Mouse (Mus musculus) intestine, embryonic 14.5 days (tissue): ENCODE measurements around the gene 6430531B16Rik. TPM values are rescaled to one million over a fixed set of nuclear protein-coding genes. Genes with fewer than 3 reads are reported as not detected.

ENCODE experiments used
- ATAC-seq: fragments of 200-750 bp; cut with Nextera tagmentation; replicated peaks from 2 replicates; pipeline ENCODE4 v1.8.0; 2017; ENCODE audit warnings: low read depth, moderate number of reproducible peaks, moderate TSS enrichment, moderate library complexity; ENCODE audit not compliant: low FRiP score, low TSS enrichment
- DNase-seq: peaks from one replicate; pipeline ENCODE4 v3.0.0-alpha.2; 2018; ENCODE audit warnings: low spot score
- H3K27ac ChIP-seq: fragments of 300-500 bp; sonication (generic); 2 replicates; pipeline ENCODE4 v1.5.1; 2014; ENCODE audit warnings: low read depth, mild to moderate bottlenecking, control low read depth
- H3K27me3 ChIP-seq: fragments of 300-500 bp; sonication (generic); replicated peaks from 2 replicates; pipeline ENCODE4 v1.6.1; 2014; ENCODE audit warnings: low read length, control low read depth; ENCODE audit not compliant: control insufficient read depth, insufficient read depth
- H3K36me3 ChIP-seq: fragments of 300-500 bp; sonication (generic); 2 replicates; pipeline ENCODE4 v1.6.1; 2014; ENCODE audit warnings: low read length, control low read depth; ENCODE audit not compliant: control insufficient read depth, insufficient read depth
- H3K4me1 ChIP-seq: fragments of 300-500 bp; sonication (generic); replicated peaks from 2 replicates; pipeline ENCODE4 v1.6.1; 2014; ENCODE audit warnings: low read length, control low read depth, mixed read lengths; ENCODE audit not compliant: control insufficient read depth, insufficient read depth
- H3K4me2 ChIP-seq: fragments of 300-500 bp; sonication (generic); 2 replicates; pipeline ENCODE4 v1.6.1; 2014; ENCODE audit warnings: low read length
- H3K4me3 ChIP-seq: fragments of 300-500 bp; sonication (generic); 2 replicates; pipeline ENCODE4 v1.5.1; 2014; ENCODE audit warnings: low read depth, low read length, control low read depth, mixed read lengths
- H3K9ac ChIP-seq: fragments of 300-500 bp; sonication (generic); 2 replicates; pipeline ENCODE4 v1.6.1; 2014; ENCODE audit warnings: mild to moderate bottlenecking, low read length
- H3K9me3 ChIP-seq: fragments of 300-500 bp; sonication (generic); 2 replicates; pipeline ENCODE4 v1.6.1; 2016; ENCODE audit warnings: low read length, control low read depth; ENCODE audit not compliant: control insufficient read depth
- WGBS: fragments of 180-500 bp; shearing (Covaris S2); extraction: QIAGEN DNeasy Blood & Tissue Kit; methylation state at CpG from one replicate; pipeline ENCODE4 v1.1.7; 2014; 5-methylcytosine and 5-hydroxymethylcytosine counted together
- polyA plus RNA-seq: library from polyadenylated mRNA; unstranded; fragments of >200 nt; fragmentation: Nextera tagmentation; extraction: Ambion mirVana; gene quantifications from 2 replicates; pipeline ENCODE4 v1.2.1, GENCODE M21; 2014

Gene 6430531B16Rik
- polyA plus RNA-seq, 1 experiment from 2014 or later, result not detected

DNA sequence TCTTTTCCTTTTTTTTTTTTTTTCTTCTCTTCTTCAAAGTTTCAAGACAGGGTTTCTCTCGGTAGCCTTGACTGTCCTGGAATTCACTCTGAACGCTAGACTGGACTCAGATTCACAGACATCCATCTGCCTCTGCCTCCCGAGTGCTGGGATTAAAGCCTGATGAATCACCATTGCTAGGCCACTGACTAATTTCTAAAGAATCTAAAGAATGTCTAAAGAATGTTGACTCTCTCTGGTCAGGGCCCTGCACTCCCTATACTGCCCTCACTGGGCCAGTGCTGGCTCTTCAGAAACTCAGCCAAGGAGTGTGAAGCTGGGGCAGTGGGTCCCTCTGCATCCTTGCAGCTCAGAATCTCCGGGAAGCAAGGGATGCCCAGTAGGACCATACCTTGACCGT, 3.1 kb downstream of the 6430531B16Rik start:
- no peak for ATAC-seq
- no peaks in the 10 kb centered on the region; the same call in 1 of the 2 replicates for H3K4me1 ChIP-seq
- no peak overlapping the region for H3K9ac ChIP-seq
- H3K9me3 ChIP-seq, result no peaks in the 10 kb centered on the region
- H3K4me2 ChIP-seq, result no peak overlapping the region
- 38% methylated on average over 5 of the region's 5 CpGs for WGBS
- H3K27me3 ChIP-seq, result no peaks in the 10 kb centered on the region
- H3K36me3 ChIP-seq, result no peaks in the 10 kb centered on the region
- no peak overlapping the region for H3K4me3 ChIP-seq
- no peak for DNase-seq
- H3K27ac ChIP-seq, result no peak overlapping the region

DNA sequence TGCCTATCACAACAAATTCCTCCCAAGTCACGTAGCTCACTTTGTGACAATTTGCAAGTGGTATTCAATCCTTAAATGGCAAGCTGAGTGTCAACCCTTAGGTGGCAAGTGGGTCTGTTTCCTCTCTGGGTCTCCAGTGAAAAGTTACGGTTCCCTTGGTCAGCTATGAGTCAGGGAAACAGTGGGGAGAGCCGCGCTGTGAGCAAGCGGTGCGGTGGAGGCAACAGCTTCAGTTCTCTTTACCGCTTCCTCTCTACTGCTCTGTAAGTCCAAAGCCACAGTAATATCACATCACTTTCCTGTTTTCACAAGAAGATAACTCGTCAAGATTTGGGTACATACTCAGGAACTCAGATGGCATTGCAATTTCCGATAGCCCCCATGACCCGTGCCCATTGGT, 4.2 kb downstream of the 6430531B16Rik start:
- ATAC-seq, result no peak
- Histone ChIP-seq H3K27me3 (no peaks in the 10 kb centered on the region), H3K4me3 (no peak overlapping the region), H3K4me1 (no peaks in the 10 kb centered on the region; the same call in 1 of the 2 replicates), H3K27ac (no peak overlapping the region), H3K36me3 (no peaks in the 10 kb centered on the region), H3K4me2 (no peak overlapping the region), H3K9ac (no peak overlapping the region), H3K9me3 (no peaks in the 10 kb centered on the region)
- WGBS, result 86% methylated on average over 10 of the region's 10 CpGs
- DNase-seq, result no peak

DNA sequence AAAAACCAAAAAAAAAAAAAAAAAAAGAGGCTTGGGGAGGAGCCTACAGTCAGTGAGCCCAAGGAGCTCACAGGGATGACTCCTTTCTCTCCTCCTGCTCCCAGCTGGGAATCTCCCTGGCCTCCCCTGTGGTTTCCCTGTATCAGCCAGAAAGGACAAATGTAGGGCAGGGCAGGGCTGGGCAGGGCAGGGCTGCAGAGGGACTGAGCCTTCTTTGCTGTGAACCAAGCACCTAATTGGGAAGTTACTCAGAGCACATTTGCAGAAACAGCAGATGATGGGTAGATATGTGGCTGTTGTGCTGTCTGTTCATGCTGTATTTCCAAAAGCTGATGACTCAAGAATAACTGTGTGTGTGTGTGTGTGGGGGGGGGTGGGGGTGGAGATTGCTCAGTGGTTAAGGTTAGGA, 5.6 kb downstream of the 6430531B16Rik start:
- no peaks in the 10 kb centered on the region for H3K27me3 ChIP-seq
- H3K9me3 ChIP-seq, result no peaks in the 10 kb centered on the region
- ATAC-seq, result no peak
- no peak overlapping the region for H3K4me2 ChIP-seq
- no peak overlapping the region for H3K9ac ChIP-seq
- no peak overlapping the region for H3K27ac ChIP-seq
- DNase-seq, result no peak
- no peaks in the 10 kb centered on the region for H3K36me3 ChIP-seq
- no peak overlapping the region for H3K4me3 ChIP-seq
- H3K4me1 ChIP-seq, result no peaks in the 10 kb centered on the region

DNA sequence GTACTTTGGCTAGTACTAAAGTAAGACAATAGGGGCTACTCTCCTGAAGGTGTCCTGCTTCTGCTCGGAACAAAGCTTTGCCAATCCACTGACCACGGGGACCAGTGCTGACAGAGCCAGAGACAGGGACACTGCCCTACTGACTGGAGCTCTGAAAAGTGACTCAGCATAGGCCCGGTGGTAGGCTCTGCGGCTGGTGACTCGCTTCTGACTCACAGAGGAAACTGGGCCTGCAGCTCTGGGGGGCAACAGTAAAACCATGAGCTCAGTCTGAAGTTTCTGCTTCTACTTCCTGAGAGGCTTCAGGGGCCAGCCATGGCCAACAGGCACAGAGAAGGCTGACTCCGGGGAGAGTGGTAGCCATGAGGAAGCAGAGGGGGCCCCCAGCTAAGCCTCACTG, 7.1 kb downstream of the 6430531B16Rik start:
- H3K4me2 ChIP-seq, result no peak overlapping the region
- DNase-seq (no peak), ATAC-seq (no peak)
- no peaks in the 10 kb centered on the region for H3K9me3 ChIP-seq
- H3K4me3 ChIP-seq, result no peak overlapping the region
- no peak overlapping the region for H3K27ac ChIP-seq
- 62% methylated on average over 6 of the region's 6 CpGs for WGBS
- no peaks in the 10 kb centered on the region for H3K27me3 ChIP-seq
- no peaks in the 10 kb centered on the region for H3K36me3 ChIP-seq
- H3K4me1 ChIP-seq, result no peaks in the 10 kb centered on the region
- H3K9ac ChIP-seq, result no peak overlapping the region

DNA sequence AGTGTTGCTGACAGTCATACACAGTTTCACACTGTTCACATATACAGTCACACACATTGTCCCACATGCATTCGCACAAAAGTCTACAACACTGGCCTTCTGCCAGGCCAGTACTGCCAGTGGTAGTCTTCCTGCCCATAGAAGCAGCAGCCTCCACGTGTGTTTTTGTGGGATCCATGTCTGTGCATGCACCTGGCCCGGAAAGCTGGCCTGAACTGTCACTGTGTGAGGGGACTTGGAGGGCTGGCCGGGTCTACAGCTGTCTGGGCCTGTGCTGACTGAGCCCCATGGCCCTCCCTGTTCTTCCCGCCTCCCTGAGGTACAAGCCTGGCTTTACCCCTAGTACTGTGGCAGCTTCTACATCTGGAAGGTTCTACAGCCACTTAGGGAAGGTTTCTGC, 7.6 kb downstream of the 6430531B16Rik start:
- no peaks in the 10 kb centered on the region for H3K27me3 ChIP-seq
- 73% methylated on average over 5 of the region's 5 CpGs for WGBS
- no peak for ATAC-seq
- H3K4me3 ChIP-seq, result no peak overlapping the region
- H3K36me3 ChIP-seq, result no peaks in the 10 kb centered on the region
- no peaks in the 10 kb centered on the region for H3K4me1 ChIP-seq
- DNase-seq, result no peak
- no peak overlapping the region for H3K27ac ChIP-seq
- H3K9ac ChIP-seq, result no peak overlapping the region
- no peak overlapping the region for H3K4me2 ChIP-seq
- H3K9me3 ChIP-seq, result no peaks in the 10 kb centered on the region

DNA sequence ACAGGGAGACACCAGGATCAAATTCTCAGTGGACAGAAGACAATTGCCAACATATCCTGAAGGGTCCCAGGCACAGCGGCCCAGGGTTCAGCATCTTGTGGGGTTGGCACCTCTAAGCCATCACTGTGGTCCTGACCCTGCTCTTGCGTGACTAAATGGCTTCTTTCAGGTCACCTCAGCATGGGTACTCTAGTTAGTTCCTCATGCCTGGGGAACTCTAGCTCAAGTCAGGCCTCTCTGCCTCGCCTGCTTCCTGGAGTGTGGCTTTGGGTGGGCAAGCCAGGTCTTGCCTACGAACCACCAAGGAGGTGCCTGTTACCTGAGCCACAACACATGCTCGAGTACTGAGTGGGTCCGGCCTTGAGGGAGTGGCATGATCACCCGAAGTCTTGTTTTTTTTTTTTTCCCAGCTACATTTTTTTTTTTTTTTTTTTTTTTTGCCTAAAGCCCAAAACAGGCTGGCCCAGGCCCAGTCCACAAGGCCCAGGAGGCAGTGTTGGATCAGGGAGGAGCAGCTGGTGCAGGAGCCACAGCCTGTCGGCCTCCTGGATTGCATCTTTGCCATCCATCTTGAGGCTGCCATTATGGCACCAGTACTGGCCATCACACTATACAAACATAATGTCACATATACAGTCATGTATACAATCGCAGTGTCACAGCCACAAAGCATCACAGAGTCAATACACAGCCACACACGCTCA, 8.2 kb downstream of the 6430531B16Rik start:
- H3K4me1 ChIP-seq, result no peaks in the 10 kb centered on the region
- H3K9me3 ChIP-seq, result no peaks in the 10 kb centered on the region
- ATAC-seq, result no peak
- DNase-seq, result no peak
- H3K36me3 ChIP-seq, result no peaks in the 10 kb centered on the region
- no peaks in the 10 kb centered on the region for H3K27me3 ChIP-seq
- no peak overlapping the region for H3K4me2 ChIP-seq
- no peak overlapping the region for H3K4me3 ChIP-seq
- H3K27ac ChIP-seq, result no peak overlapping the region
- WGBS, result 84% methylated on average over 10 of the region's 10 CpGs
- H3K9ac ChIP-seq, result no peak overlapping the region

DNA sequence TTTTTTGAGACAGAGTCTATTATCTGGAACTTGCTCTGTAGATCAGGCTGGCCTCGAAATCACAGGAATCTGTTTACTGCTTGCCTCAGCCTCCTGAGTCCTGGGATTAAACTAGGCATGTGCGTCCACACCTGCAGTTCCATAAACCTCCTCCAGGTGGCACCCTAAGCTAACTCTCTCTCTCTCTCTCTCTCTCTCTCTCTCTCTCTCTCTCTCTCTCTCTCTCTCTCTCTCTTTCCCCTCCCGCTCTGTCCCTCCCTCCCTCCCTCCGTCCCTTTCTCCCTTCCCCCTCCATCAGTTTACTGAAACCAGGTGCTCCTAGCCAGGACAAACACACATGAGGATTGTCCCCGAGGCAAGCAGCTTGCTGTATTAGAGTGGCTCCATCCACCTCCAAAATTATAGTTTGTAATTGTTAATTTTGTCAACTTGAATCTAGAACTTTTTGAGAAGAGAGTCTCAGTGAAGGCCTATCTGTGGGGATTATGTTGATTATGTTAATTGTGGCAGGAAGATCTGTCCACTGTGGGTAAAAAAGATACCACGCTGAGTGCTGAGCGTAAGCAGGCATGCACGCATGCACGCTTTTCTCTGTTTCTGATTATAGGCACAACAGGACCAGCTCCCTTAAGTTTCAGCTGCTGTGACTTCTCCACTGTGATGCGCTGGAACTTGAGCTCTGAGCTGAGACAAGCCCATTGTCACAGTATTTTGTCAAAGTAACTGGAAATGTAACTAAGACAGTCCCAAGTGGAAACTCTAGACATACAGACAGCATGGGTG, 9.0 kb downstream of the 6430531B16Rik start:
- no peak for ATAC-seq
- Histone ChIP-seq H3K9ac (no peak overlapping the region), H3K4me1 (no peaks in the 10 kb centered on the region), H3K9me3 (no peaks in the 10 kb centered on the region), H3K27ac (no peak overlapping the region), H3K36me3 (no peaks in the 10 kb centered on the region), H3K27me3 (no peaks in the 10 kb centered on the region), H3K4me3 (no peak overlapping the region), H3K4me2 (no peak overlapping the region)
- peak; percentile 89 for DNase-seq
- WGBS, result 41% methylated on average over 10 of the region's 10 CpGs

DNA sequence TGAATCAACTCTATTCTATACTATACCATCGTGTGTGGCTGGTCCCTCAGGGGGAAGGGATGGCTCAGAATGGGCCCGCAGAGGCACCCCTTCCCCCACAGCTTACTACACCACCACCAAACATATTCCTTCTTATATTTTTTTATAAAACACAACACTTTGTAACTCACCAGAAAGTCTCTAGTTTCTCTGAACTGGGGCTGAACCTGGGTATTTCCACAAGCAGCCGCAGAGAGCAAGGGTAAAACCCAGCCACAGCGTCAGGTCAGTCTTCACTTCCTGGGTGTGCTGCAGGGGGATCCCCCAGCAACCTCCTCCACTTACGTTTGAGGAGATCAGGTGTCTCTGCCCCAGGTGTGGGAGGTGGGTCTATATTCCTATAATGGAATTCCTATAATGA, 10.1 kb downstream of the 6430531B16Rik start:
- H3K27me3 ChIP-seq, result no peaks in the 10 kb centered on the region
- DNase-seq (no peak), ATAC-seq (no peak)
- no peaks in the 10 kb centered on the region for H3K4me1 ChIP-seq
- H3K36me3 ChIP-seq, result no peaks in the 10 kb centered on the region
- 61% methylated on average over 5 of the region's 5 CpGs for WGBS
- no peak overlapping the region for H3K4me2 ChIP-seq
- H3K9me3 ChIP-seq, result no peaks in the 10 kb centered on the region
- no peak overlapping the region for H3K4me3 ChIP-seq
- H3K9ac ChIP-seq, result no peak overlapping the region
- no peak overlapping the region for H3K27ac ChIP-seq

DNA sequence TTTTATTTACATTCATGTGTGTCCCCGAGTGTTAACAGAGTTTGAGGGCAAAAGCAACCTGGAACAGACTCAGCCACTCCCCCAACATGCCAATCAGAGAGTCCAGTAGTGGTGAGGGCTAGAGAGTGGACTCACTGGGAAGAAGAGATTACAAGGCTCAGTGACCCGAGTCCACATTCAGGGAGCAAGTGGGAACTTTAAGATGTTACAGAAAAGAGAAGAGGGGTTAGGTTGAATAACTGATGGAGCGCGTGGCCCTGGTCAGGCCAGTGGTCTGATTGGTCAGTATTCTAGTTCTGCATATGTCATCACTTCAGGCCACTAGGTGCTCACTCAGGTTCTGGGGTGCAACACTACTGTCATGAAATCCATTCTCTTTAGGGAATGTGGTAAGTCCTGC, 11.4 kb downstream of the 6430531B16Rik start:
- H3K9ac ChIP-seq, result no peak overlapping the region
- WGBS, result 30% methylated on average over 4 of the region's 4 CpGs
- ATAC-seq, result no peak

More for the DNA sequence above, 11.4 kb downstream of the 6430531B16Rik start:
- Histone ChIP-seq H3K27me3 (no peaks in the 10 kb centered on the region), H3K9me3 (no peaks in the 10 kb centered on the region), H3K4me2 (no peak overlapping the region), H3K4me1 (no peaks in the 10 kb centered on the region), H3K27ac (no peak overlapping the region), H3K36me3 (no peaks in the 10 kb centered on the region), H3K4me3 (no peak overlapping the region)
- no peak for DNase-seq
